Mouse (Mus musculus) thymus, postnatal 10 days (tissue): Measurements from ENCODE around the gene Slc41a2.

Source experiments
- DNase-seq, 2 experiments: peaks; one replicate each; pipeline ENCODE4 v3.0.0; 2021; ENCODE audit warnings: low spot score in 2 of 2

Slc41a2 gene

GRCm38 (mm10) chr10:83185121-83185520 is 152.6 kb downstream of the Slc41a2 start:
- no peak for DNase-seq

- peak in 1 of 2 experiments; percentile 13 for DNase-seq
These were observed 153.1 kb downstream of the Slc41a2 start for GRCm38 (mm10) chr10:83184480-83185069.

- DNase-seq, result peak in 1 of 2 experiments; percentile 42
These were observed 153.8 kb downstream of the Slc41a2 start for GRCm38 (mm10) chr10:83183634-83184479.

- peak; percentile 58 to 80 for DNase-seq
These were observed 155.1 kb downstream of the Slc41a2 start for GRCm38 (mm10) chr10:83182573-83182960.

- DNase-seq, result peak; percentile 42 to 48
These were observed 155.7 kb downstream of the Slc41a2 start for GRCm38 (mm10) chr10:83181831-83182572.
